Mouse (Mus musculus): Measurements from ENCODE around the gene Sephs1. TPM values are rescaled to one million over a fixed set of nuclear protein-coding genes. Genes with fewer than 3 reads are reported as not detected.

Gene Sephs1
- 10 to 100 TPM; 20.0 to 28.5 TPM for polyA plus RNA-seq (2017; shearing (Covaris generic))

DNA sequence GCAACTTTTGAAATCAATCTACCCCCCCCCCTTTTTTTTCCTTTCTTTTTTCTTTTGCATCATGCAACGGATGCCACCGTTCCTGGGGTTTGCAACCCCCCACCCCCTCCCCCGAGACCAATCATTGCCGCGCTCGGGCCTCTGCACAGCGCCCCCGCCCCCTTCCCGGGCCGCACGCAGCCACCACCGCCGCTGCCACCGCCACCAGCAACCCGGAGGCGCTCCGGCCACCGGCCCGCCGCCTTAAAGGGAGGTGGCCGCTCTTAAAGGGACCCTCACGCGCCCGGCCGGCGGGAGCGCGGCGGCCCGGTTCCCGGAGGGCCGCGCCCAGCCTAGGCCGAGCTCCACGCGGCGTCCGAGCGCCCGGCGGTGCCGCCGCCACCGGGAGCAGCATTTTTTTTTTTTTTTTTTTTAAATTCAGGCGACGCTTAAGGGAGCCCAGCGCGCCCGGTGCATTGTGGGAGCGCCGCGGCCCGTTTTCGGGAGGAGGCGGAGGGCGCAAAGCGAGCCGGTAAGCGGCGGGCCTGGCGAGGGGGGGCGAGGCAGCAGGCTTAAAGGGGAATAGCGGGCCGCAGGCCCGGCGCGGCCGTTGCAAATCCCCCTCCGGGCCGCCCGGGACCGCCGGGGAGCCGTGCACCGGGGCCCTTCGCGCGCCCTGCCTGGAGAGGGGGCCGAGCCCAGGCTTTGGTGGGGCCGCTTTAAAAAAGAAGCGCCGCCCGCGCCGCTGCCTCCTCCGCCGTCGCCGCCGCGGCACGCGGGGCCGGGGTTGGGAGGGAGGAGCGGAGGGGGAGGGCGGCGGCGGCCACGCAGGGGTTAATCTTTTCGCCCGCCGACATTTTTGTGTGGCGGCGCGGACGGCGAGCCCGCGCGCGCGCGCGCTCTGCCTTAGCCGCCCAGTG, at the start of gene Sephs1:
Gene Sephs1 (plus strand): TSS at position 215 of the 899 bp plus-strand sequence.
- peak; percentile 53 for ATAC-seq

DNA sequence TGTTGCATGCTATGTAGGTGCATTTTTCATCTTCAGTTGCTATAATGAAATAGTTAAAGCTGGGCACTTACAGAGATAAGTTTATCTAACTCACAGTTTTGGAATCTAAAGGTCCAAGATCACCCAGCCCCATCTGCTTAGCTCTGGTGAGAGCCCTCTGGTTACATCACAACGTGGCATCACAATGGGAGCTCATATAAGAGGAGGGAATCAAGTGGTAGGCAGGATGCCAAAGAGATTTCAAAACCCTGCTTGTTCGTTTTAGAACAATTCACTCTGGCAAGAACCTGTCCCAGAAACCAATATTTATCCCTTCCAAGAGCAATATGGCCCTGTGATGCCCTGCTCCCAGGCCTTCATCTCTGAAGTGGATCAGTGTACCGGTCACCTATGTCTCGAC, 49.2 kb upstream of the Sephs1 start:
- no peak for ATAC-seq

DNA sequence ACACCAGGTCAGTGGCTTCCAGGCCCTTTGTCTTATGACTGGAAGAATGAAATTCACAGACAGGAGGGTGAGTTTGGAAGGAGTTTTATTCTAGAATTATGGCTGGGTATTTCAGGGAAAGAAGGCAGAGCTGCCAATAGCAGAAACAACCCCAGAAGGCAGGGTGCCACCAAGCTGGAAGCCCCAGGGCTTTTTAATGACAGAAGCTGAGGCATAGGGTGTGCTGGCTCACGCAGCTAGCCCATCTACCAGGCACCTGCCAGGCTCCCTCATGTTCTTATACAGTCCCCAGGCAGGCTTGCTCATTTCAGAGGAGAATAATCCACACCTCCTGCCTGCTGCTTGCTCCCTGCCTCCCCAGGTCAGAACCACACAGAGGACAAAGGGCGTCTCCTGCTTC, 31.9 kb upstream of the Sephs1 start:
- ATAC-seq: no peak

DNA sequence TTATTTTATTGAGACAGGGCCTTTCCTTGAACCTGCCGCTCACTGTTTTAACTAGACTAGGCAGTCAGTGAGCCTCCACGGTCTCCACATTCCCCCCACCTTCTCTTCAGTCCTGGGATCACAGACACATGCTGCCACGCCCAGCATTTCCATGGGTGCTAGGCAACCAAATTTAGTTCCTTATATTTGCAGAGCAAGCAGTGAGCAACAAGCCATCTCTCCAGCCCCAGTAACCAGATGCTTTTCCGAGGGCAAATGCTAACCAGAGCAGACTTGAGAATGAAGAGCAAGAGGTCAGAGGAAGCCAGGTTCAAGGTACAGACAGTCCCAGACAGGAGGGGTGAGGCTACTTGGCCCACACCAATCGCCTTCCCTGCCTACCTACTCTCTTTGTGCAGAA, 24.2 kb upstream of the Sephs1 start:
- ATAC-seq: no peak

DNA sequence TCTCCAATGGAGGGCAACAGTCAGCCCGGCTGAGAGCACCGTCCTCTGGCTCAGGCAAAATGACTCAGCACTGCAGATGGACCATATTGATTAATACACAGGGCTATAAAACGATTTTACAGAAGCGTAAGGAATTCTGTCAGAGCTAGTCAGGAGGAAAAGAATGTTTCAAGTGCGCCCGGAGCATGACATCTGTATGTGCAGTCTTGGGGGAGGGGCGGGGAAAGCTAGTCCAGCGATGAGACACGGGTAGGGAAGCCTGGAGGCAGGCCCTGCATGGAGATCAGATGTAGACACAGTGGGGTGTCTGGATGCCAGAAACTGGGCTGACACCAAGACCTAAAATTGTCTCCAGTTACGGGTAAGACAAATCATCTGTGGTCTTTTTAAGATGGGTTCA, 23.2 kb upstream of the Sephs1 start:
- no peak for ATAC-seq

DNA sequence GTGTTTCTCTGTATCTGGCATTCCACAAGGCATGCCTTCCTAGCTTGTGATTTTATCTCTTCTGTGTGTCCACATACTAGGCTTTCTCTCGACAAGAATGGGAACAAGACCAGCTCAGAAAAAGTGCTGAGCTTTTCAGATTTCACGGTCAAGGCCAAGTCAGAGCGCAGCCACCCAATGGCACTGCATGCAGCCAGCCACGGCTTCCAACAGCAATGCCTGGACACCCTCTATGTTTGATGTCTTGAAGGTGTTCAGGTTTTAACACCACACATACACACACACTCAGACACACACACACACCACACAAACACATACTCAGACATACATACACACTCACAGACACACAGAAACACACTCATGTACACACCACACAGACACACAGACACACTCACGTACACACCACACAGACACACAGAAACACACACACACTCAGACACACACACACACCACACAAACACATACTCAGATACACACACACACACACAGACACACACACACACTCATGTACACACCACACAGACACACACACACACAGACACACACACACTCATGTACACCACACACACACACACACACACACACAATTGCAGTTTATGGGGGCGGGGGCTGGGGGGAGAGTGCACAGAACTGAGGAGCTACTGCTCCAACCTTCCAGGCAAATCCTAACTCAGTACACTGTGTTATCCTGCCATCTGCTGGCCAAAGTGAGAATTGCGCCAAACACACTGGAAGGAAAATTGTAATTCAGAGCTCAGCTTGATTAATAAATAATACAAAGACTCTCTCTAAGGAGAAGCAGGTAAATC, 17.2 kb upstream of the Sephs1 start:
- peak; percentile 63 for ATAC-seq

DNA sequence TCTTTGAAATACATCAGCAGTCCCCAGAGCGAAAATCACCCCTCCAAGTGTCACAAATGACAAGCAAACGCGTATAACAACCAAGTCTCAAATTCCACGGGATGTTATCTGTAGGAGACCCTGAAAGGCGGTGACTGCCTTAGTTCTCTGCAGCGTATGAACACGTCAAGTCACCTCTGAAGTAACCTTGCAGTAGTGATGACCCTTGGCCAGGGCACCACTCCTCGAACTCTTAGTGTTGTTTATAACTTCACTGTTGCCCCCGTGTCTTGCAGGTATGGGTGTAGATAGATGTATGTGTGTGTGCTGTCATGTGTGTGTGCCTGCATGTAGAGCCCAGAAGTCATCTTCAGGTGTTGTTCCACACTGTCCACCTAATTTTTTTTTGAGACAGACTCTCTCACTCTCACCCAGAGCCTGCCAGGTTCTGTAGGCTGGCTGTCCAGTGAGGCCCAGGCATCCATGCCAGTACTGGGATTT, 16.5 kb upstream of the Sephs1 start:
- no peak for ATAC-seq

DNA sequence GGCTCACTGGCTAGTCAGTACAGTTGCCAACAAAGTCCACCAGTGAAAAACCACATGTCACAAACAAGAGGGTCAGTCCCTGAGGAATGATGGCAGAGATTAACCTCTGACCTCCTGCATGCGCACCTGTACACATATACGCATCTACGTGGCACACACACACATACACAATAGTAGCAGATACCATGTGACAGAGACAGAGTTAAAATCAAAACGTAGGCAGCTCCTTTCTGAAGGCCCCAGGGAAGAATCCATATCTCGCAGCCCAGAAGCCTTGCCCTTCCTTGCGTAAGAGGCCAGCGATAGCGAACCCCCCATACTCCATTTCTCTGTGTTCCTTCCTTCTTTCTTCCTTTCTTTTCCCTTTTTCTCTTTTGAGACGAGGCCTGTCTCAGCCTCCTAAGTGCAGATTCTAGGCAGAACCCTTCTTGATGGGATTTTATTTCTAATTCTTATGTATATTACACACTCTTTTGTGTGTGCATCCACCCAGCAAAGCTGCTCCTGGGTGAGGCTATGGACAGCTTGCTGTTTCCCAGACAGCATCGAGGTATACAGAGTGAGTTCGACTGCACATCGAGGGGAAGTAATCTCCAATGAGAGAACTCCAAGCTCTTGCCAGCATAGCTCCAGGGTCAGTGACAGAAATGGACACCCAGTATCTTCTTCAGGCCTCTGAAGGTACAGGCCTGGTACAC, 13.2 kb upstream of the Sephs1 start:
- no peak for ATAC-seq

DNA sequence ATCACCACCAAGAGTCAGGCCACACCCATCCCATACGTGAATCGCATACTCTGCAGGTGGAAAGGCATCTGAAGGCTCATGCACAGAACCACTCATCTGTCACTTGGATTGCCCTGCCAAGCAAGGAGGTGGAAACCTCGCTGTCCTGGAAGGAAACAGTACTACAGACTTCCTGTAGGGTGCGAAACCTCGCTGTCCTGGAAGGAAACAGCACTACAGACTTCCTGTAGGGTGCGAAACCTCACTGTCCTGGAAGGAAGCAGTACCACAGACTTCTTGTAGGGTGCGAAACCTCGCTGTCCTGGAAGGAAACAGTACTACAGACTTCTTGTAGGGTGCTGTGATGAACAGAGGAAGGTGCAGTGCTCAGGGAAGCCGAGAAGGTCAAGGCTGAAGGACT, 8.6 kb upstream of the Sephs1 start:
- peak; percentile 76 for ATAC-seq

DNA sequence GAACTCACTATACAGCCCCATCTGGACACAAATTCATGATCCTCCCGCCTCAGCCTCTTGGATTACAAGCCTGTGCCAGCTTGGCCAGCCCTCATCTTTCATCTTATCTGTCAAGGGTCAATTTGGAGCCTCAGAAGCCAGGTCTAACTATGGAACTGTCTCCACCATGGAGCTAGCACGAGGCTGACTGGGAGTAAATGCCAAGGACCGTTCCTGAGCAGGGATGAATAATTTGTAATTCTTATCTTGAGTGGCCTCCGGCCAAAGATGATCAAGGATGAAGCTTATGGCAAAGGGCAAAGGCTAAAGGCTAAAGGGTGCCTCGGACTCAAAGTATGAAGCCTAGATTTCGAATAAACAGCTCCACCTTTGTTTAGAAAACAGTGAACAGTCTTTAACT, 8.0 kb upstream of the Sephs1 start:
- ATAC-seq: no peak

DNA sequence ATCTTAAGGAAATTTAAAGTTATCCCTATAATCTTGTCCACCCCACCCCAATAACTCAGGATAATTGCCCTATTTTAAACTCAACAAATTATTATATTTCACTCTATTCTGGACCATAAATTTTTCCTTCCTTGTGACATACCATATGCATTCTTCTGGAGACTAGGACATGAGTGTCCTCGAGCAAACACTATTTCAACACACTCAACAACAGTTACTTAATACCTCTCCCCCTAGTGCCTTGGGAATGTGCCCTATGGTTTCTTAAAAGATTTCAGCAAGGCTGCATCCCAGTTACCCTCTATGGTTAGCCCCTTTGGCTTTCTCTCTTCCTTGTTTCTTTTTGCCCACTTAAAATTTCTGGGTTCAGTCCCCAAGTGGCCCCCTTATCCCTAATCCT, 6.3 kb upstream of the Sephs1 start:
- no peak for ATAC-seq

DNA sequence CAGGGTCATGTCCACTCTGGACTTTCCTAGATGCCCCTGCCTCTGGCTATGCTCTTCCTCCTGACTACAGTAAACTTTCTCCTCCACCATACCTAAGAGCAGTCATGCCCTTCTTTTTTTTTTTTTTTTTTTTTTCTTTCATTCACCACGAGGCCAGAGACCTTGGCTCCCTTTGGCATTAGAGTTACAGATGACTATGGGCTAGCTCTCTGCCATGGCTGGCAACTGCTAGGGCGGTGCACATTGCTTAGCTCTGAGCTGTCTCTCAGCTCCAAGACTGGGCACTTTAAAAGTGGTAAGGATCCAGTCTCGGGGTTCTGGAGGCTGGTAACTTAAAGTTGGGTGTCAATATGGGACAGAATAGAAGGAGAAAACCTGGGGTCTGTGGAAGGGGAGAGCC, 5.2 kb upstream of the Sephs1 start:
- ATAC-seq: no peak

DNA sequence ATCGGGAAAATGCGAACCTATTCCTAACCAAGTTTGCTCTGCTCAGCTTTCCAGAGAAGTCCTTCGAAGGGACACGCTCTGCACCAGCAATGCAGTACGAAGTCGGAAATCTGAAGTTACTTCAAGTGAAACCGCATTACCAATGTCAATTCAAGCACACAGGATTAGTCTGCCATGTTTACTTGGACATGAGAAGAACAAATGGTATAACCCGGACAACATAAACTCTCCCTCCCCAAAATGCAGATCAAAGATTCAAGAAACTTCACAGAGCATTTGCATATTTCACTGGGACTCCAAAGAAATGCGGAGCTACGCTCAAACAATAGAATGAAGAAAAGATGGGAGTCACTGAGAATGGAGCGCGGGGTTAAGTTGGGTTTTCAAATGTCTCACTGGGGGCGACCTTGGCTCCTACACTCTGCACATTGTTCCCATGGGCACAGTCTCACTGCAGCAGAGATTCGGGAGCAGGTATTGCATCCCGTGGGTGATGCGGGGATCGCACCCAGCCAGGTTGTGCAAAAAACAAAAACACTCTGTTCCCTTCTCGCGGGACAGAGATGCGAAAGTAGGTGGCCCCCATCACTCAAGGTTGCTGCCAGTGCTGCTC, 521 bp upstream of the Sephs1 start:
- ATAC-seq: peak; percentile 7

DNA sequence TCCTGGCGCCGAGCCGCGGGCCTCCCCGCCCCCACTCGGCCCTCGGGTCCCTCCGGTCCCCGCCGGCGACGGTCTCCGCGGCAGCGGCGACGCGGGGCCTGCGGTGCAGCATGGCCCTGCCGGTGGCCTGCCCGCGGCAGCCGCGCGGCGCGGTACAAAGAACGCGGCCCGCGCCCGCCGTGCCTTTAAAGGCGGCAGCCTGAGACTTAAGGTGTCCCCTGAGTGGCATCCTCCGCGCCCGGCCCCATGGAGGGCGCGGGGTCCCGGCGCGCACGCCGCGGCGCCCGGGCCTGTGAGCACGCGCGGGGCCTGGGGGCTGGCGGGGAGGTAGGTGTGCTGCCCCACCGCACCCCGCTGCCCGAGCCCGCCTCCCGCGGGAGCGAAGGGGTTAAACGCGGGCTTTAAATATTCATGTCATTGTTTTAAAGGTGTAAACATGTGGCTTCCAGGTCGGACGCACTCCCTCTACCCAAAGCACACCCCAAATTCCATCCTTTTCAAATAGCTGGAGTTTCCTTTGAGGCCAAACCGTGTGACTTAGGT, 956 bp downstream of the Sephs1 start:
- peak; percentile 34 for ATAC-seq

DNA sequence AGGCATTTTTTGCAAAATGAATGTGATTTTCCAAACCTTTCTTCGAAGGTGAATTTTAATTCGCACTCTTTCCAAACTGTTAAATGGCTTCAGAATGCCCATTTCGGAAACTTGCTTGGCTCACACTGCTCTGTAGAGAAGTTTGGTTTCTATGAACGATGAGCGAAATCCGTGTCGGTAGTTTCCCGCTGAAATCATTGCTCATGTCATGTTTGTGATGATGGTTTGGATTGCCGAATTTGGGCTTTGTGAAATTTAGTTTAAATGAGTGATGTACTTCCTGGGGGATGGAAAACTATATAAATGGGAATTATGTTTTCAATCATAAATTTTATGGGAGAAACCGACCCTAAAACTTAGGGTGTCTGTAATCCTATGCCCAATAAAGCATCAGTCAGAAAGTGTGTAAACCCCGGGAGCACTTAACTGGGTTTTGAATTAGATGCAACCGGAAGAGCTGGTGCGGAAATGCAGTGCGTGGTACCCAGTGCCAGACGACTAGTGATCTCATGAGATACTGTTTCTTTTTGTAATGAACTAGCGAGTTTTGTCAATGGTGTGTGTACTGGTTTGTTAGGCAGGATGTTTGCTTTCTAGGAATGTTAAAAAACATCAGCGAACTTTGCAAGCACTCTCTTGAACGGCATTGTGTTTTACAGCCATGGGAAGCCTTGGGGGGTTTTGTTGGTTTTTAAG, 1.8 kb downstream of the Sephs1 start:
- peak; percentile 73 for ATAC-seq

DNA sequence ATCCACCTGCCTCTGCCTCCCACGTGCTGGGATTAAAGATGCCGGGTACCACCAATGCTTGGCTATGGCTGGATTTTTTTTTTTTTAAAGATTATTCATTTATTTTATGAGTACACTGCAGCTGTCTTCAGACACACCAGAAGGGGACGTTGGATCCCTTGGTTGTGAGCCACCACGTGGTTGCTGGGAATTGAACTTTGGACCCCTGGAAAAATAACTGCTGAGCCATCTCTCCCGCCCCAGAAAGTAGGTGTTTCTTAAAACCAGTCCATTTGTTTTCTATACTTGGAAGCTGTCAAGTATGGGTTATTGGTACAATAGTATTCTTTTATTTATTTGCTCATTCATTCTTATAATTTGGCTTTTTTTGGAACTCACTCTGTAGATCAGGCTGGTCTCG, 5.5 kb downstream of the Sephs1 start:
- ATAC-seq: no peak

DNA sequence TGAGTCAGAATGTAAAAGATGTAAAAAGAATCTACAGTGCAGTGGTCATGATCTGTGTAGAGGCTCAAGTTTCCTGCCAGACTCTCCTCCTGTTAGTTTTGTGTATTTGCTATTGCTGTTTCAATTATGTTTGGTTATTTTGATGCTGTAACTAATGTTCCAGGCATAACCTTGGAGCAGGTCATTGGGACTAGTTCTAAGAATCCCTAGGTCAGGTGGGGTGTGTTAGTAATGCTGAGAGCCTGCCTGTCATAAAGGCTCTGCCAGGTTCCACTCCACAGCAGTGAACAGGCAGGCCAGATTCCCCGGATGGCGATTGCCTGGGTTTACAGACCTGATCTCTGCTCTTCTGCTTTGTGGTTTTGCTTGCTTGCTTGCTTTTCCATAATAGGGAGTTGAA, 14.2 kb downstream of the Sephs1 start:
- no peak for ATAC-seq

DNA sequence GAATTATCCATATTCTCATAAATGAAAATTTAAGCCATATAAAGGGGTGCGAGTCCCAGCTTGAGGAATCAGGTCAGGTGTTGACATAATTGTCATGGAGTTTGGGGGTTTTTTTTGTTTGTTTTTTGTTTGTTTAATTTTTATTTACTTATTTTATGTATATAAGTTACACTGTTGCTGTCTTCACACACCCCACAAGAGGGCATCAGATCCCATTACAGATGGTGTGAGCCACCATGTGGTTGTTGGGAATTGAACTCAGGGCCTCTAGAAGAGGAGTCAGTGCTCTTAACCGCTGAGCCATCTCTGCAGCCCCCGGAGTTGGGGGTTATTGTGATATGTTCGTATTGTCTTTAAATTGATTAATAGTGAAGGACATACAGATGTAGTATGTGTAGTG, 15.6 kb downstream of the Sephs1 start:
- ATAC-seq: no peak

DNA sequence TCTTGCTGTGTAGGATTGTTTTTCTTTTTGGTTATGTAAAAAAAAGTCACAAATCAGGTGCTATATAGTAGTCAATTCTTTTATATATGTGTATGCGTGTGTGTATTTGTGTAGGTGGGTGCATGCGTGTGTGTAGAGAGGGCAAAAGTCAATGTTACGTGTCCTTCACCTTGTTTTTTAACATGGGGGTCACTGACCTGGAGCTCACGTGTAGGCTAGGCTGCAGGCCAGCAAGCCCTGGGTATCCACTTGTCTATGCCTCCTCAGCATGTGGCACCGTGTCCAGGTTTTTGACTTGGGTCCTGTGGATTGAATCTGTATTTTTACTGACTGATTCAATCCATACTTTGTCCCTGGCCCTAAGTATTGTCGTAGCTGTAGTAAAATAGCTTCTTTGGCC, 19.3 kb downstream of the Sephs1 start:
- ATAC-seq: no peak

DNA sequence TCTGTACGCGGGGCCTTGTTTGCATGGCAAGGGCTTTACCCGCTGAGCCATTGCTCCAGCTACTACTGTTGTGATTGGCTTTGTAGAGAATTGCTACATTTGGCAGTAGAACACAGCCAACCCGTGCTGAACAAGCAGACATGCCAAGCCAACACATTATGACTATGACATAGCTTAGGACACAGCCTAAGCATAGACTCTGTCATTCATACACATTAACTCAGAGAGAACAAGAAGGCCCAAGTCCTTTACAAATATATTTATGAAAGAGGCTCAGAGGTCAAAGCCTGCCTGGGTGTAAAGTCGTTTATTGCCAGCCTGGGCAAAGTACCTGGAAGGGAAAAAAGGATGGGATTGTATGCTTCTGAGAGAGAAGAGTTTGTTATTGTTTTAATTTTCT, 21.0 kb downstream of the Sephs1 start:
- no peak for ATAC-seq

DNA sequence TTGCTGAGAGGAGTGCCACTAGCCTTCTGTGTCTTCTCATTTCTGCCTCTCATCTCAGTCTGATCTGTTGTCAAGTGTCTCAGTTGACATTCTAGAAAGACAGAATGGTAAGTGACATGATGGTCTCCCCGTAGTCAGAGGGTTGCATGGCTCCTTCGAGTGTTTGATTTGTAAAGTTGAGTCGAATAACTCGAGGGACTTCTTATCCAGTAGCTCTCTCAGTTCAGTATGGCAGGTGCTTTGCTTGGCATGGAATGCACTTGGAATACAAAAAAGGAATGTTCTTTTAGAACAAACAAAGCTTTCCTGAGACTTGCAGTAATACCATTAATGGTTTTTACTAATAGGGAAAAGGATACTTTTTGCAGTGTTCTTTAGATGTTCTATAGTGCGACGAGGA, 25.8 kb downstream of the Sephs1 start:
- ATAC-seq: no peak

DNA sequence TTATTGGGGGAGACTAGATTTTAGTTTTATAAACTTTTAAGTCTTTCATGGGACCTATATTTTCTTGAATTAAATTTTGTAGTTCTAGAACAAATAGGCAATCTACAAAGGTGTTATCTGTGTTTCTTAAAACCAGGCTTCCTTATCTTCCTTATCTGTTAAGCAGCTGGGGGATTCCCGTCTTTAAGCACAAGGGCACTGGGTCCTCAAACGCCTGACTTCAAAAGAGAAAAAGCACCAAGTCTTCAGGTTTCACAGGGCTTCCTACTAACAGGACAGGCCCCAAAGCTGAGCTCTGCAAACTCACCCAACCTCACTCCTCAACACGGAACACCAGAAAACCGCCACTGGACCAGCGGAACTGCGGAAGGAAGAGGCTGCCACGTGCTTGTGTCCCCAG, 26.6 kb downstream of the Sephs1 start:
- peak; percentile 81 for ATAC-seq

Measured in CD4-positive, CD25-positive, alpha-beta regulatory T cell, adult 4 months (primary cell).